Mouse (Mus musculus) CH12.LX (cell line): Measurements from ENCODE around the gene Cyp27b1. TPM values are rescaled to one million over a fixed set of nuclear protein-coding genes. Genes with fewer than 3 reads are reported as not detected.

ENCODE experiments used
- DNase-seq: peaks from one replicate; pipeline ENCODE4 v3.0.0-alpha.2; 2013; ENCODE audit errors: extremely low read depth
- H3K27ac ChIP-seq: 2 replicates; pipeline ENCODE4 v1.5.1; 2012; ENCODE audit warnings: low read depth, mild to moderate bottlenecking, control low read depth, moderate library complexity; ENCODE audit not compliant: insufficient read depth
- H3K27me3 ChIP-seq: replicated peaks from 2 replicates; pipeline ENCODE3; 2012; ENCODE audit warnings: inconsistent platforms
- H3K36me3 ChIP-seq, 2 experiments: replicated peaks in 1 of 2; 2 replicates each; pipeline versions ENCODE3 to v1.6.1; 2012; ENCODE audit warnings: inconsistent platforms in 1 of 2, low read length in 1 of 2, mild to moderate bottlenecking in 1 of 2, mixed read lengths in 1 of 2, moderate library complexity in 1 of 2; ENCODE audit not compliant: control insufficient read depth in 1 of 2, insufficient read depth in 1 of 2
- H3K4me1 ChIP-seq, 2 experiments: 2 replicates each; pipeline ENCODE4 v1.6.1; 2012; ENCODE audit warnings: inconsistent platforms in 1 of 2, moderate library complexity in 1 of 2; ENCODE audit not compliant: insufficient read depth in 2 of 2, control insufficient read depth in 1 of 2
- H3K4me2 ChIP-seq: 2 replicates; pipeline ENCODE4 v1.6.1; 2012; ENCODE audit warnings: low read depth, mild to moderate bottlenecking, control low read depth; ENCODE audit not compliant: poor library complexity, insufficient read depth, severe bottlenecking
- H3K4me3 ChIP-seq, 3 experiments: fragments of 150-350 bp in 1 of 3; sonication (generic) in 1 of 3; replicated peaks in 1 of 3; 2 replicates each; pipeline versions ENCODE3 to v1.5.1; 2011 to 2012; ENCODE audit warnings: low read depth in 2 of 3, low read length in 2 of 3, mild to moderate bottlenecking in 2 of 3, moderate library complexity in 2 of 3, control low read depth in 1 of 3, improper control_type of control experiment in 1 of 3, inconsistent platforms in 1 of 3, mixed read lengths in 1 of 3; ENCODE audit not compliant: poor library complexity in 1 of 3
- H3K79me2 ChIP-seq: replicated peaks from 2 replicates; pipeline ENCODE4 v1.6.1; 2012; ENCODE audit warnings: mild to moderate bottlenecking, moderate library complexity; ENCODE audit not compliant: control insufficient read depth, poor library complexity, insufficient read depth, severe bottlenecking; ENCODE audit errors: extremely low read depth
- H3K9ac ChIP-seq: 2 replicates; pipeline ENCODE4 v1.6.1; 2012; ENCODE audit warnings: low read depth, mild to moderate bottlenecking, control low read depth, moderate library complexity; ENCODE audit not compliant: insufficient read depth
- H3K9me3 ChIP-seq: replicated peaks from 2 replicates; pipeline ENCODE3; 2012; ENCODE audit warnings: low read length, inconsistent platforms, mixed read lengths
- CTCF ChIP-seq, 2 experiments: IDR thresholded peaks in 1 of 2; conservative IDR thresholded peaks in 1 of 2; 2 replicates each; pipeline ENCODE4 v1.5.1; 2011 to 2012; ENCODE audit warnings: low read depth in 2 of 2, low read length in 2 of 2, improper control_type of control experiment in 1 of 2, inconsistent platforms in 1 of 2, mild to moderate bottlenecking in 1 of 2, moderate library complexity in 1 of 2
- HCFC1 ChIP-seq: IDR thresholded peaks from 2 replicates; pipeline ENCODE4 v1.6.1; 2012; ENCODE audit warnings: low read depth, mild to moderate bottlenecking, inconsistent platforms, low read length, improper control_type of control experiment
- JUN ChIP-seq: IDR thresholded peaks from 2 replicates; pipeline ENCODE4 v1.6.1; 2011; ENCODE audit warnings: low read depth, mild to moderate bottlenecking, low read length, improper control_type of control experiment, moderate library complexity; ENCODE audit not compliant: insufficient read depth
- JUND ChIP-seq: conservative IDR thresholded peaks from 2 replicates; pipeline ENCODE4 v1.6.1; 2011; ENCODE audit warnings: low read depth, low read length, improper control_type of control experiment
- MAFK ChIP-seq: IDR thresholded peaks from 2 replicates; pipeline ENCODE4 v1.6.1; 2011; ENCODE audit warnings: low read length, improper control_type of control experiment; ENCODE audit not compliant: insufficient replicate concordance
- MAZ ChIP-seq: IDR thresholded peaks from 2 replicates; pipeline ENCODE4 v1.6.1; 2012; ENCODE audit warnings: low read depth, mild to moderate bottlenecking, inconsistent platforms, low read length, improper control_type of control experiment, moderate library complexity
- NRF1 ChIP-seq: IDR thresholded peaks from 2 replicates; pipeline ENCODE4 v1.6.1; 2014; ENCODE audit warnings: low read depth, mild to moderate bottlenecking, inconsistent platforms, low read length, improper control_type of control experiment, moderate library complexity
- PAX5 ChIP-seq: IDR thresholded peaks from 2 replicates; pipeline ENCODE4 v1.6.1; 2012; ENCODE audit warnings: low read length, inconsistent platforms, mixed read lengths
- POLR2A ChIP-seq: IDR thresholded peaks from 2 replicates; pipeline ENCODE4 v1.6.1; 2011; ENCODE audit warnings: low read depth, mild to moderate bottlenecking, improper control_type of control experiment, low read length
- POLR2AphosphoS2 ChIP-seq: IDR thresholded peaks from 2 replicates; pipeline ENCODE4 v1.6.1; 2011; ENCODE audit warnings: low read depth, low read length, improper control_type of control experiment
- SMC3 ChIP-seq: IDR thresholded peaks from 2 replicates; pipeline ENCODE4 v1.6.1; 2011; ENCODE audit warnings: low read depth, low read length, improper control_type of control experiment
- TBP ChIP-seq: conservative IDR thresholded peaks from 2 replicates; pipeline ENCODE4 v1.6.1; 2011; ENCODE audit warnings: low read depth, low read length, improper control_type of control experiment
- dilution Hi-C: fragments of 300-500 bp; cut with MboI; formaldehyde crosslinking; loops from 2 replicates; pipeline ENCODE4 v1.14.3; 2020; ENCODE audit warnings: low sequenced_read_pairs; ENCODE audit not compliant: extremely low pct_unique_long_range_greater_than_20kb, extremely low pct_ligation_motif_present
- in situ Hi-C: fragments of 300-500 bp; cut with MboI; formaldehyde crosslinking; loops from 3 replicates; pipeline ENCODE4 v1.14.3; 2019; ENCODE audit warnings: low sequenced_read_pairs, low pct_ligation_motif_present, low pct_unique_long_range_greater_than_20kb, mixed read lengths
- polyA plus RNA-seq: library from polyadenylated mRNA; unstranded; fragments of >175 nt; gene quantifications from 2 replicates; pipeline ENCODE4 v1.2.1, GENCODE M21; 2012; ENCODE audit warnings: low read depth; ENCODE audit not compliant: insufficient read length
- total RNA-seq, 2 experiments: library from RNA; depleted of rRNA; stranded (reverse); fragments of 300-350 nt in 1 of 2; fragments of >200 nt in 1 of 2; gene quantifications; 2 replicates each; pipeline ENCODE4 v1.2.3; 2012 to 2014

Gene Cyp27b1
- total and polyA plus RNA-seq, 3 experiments, result 0.32 to 1.4 (median 0.42) TPM

GRCm38 (mm10) chr10:127048608-127049394 is 751 bp downstream of the Cyp27b1 start:
- H3K4me2 ChIP-seq, result no peak overlapping the region
- H3K4me3 ChIP-seq, result no peak overlapping the region
- in situ Hi-C loops (no loop called here), dilution Hi-C loops (no loop called here)
- H3K4me1 ChIP-seq, result peaks cover 0 to 10% of the 10 kb centered on the region in 2 experiments; a peak in 2 of 4 replicates
- H3K27me3 ChIP-seq, result no peaks in the 10 kb centered on the region
- TF ChIP-seq MAFK, result no peak
- TF ChIP-seq POLR2AphosphoS2, result 0 out of 2 replicates have a peak, but pooled peaks have one; percentile 24
- no peak for TF ChIP-seq POLR2A
- no peak for TF ChIP-seq JUN
- no peak overlapping the region for H3K27ac ChIP-seq
- no peak for DNase-seq
- H3K79me2 ChIP-seq, result no peaks in the 10 kb centered on the region
- H3K36me3 ChIP-seq, result peaks cover 13 to 45% of the 10 kb centered on the region in 2 experiments
- no peak overlapping the region for H3K9ac ChIP-seq
- H3K9me3 ChIP-seq, result no peaks in the 10 kb centered on the region

DNA sequence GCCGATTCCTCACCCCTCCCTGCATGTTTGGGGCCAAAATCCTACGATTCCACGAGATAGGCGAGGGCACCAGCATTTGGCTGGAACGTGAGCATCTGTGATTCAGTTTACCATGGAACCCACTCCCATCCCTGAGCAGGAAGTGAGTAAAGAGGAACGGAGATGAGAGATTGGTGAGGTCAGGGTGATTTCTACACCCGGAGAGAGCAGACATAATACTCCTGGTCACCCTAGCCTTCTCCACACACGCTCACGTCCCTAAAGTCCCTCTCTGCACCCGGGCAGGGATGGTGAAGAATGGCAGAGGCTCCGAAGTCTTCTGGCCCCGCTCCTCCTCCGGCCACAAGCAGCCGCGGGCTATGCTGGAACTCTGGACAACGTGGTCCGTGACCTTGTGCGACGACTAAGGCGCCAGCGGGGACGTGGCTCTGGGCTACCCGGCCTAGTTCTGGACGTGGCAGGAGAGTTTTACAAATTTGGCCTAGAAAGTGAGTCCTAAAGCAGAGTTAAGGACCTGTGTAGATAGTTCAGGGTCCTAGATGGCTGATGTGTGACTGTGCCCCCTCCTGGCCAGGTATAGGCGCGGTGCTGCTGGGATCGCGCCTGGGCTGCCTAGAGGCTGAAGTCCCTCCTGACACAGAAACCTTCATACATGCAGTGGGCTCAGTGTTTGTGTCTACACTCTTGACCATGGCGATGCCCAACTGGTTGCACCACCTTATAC is 1.5 kb downstream of the Cyp27b1 start:
- H3K36me3 ChIP-seq, result peaks cover 8 to 38% of the 10 kb centered on the region in 2 experiments
- in situ Hi-C loops (no loop called here), dilution Hi-C loops (no loop called here)
- H3K27me3 ChIP-seq, result no peaks in the 10 kb centered on the region
- no peak for DNase-seq
- no peak overlapping the region for H3K4me3 ChIP-seq
- no peaks in the 10 kb centered on the region for H3K9me3 ChIP-seq
- no peak overlapping the region for H3K4me2 ChIP-seq
- H3K9ac ChIP-seq, result no peak overlapping the region
- TF ChIP-seq CTCF (conservative IDR thresholded peaks at IDR 0.05 in 1 of 2, IDR thresholded peaks at IDR 0.05 in 1 of 2; ENCODE audit: low read depth in 2 of 2, low read length in 2 of 2) (peak in 1 of 2 experiments; percentile 25; a peak in 1 of 4 replicates), NRF1 (no peak)
- H3K27ac ChIP-seq, result no peak overlapping the region
- H3K4me1 ChIP-seq, result peaks cover 0 to 10% of the 10 kb centered on the region in 2 experiments; a peak in 2 of 4 replicates
- H3K79me2 ChIP-seq, result no peaks in the 10 kb centered on the region

DNA sequence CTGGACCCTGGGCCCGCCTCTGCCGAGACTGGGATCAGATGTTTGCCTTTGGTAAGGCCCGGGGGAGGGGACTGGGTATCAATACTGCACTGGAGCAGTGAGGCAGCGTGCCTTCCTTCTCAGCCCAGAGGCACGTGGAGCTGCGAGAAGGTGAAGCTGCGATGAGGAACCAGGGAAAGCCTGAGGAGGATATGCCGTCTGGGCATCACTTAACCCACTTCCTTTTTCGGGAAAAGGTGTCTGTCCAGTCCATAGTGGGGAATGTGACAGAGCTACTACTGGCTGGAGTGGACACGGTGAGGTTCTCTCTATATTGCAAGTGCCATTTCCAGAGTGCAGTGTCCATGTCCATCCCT is 2.0 kb downstream of the Cyp27b1 start:
- no peaks in the 10 kb centered on the region for H3K79me2 ChIP-seq
- no peak overlapping the region for H3K4me3 ChIP-seq
- no peaks in the 10 kb centered on the region for H3K9me3 ChIP-seq
- dilution Hi-C loops, result no loop called here
- DNase-seq, result no peak
- TF ChIP-seq CTCF (conservative IDR thresholded peaks at IDR 0.05 in 1 of 2, IDR thresholded peaks at IDR 0.05 in 1 of 2; ENCODE audit: low read depth in 2 of 2, low read length in 2 of 2) (no peak), SMC3 (no peak), MAZ (no peak), JUND (no peak), PAX5 (no peak), HCFC1 (no peak), TBP (no peak)
- H3K27me3 ChIP-seq, result no peaks in the 10 kb centered on the region
- no peak overlapping the region for H3K27ac ChIP-seq
- H3K9ac ChIP-seq, result no peak overlapping the region
- peaks cover 4 to 33% of the 10 kb centered on the region in 2 experiments for H3K36me3 ChIP-seq
- peaks cover 0 to 11% of the 10 kb centered on the region in 2 experiments; a peak in 2 of 4 replicates for H3K4me1 ChIP-seq
- no peak overlapping the region for H3K4me2 ChIP-seq
- in situ Hi-C loops, result no loop called here
